Mouse (Mus musculus) forebrain, postnatal 0 days (tissue): ENCODE results near the gene Ahcyl1. TPM values are rescaled to one million over a fixed set of nuclear protein-coding genes. Genes with fewer than 3 reads are reported as not detected.
A peak's percentile ranks its signal among the peaks of the same experiment; 100 is the strongest.

ENCODE experiments used
- ATAC-seq: fragments of 200-750 bp; cut with Nextera tagmentation; 2 replicates; pipeline ENCODE4 v1.8.0; 2017; ENCODE audit warnings: mild to moderate bottlenecking, moderate library complexity
- DNase-seq: peaks from one replicate; pipeline ENCODE4 v3.0.0-alpha.2; 2015
- H3K27ac ChIP-seq: fragments of 300-500 bp; sonication (generic); 2 replicates; pipeline ENCODE4 v1.5.1; 2014; ENCODE audit warnings: low read depth, mild to moderate bottlenecking, antibody characterized with exemption, low read length, moderate library complexity, mixed read lengths
- H3K27me3 ChIP-seq: fragments of 300-500 bp; sonication (generic); 2 replicates; pipeline ENCODE4 v1.6.1; 2014; ENCODE audit warnings: mild to moderate bottlenecking, low read length, mixed read lengths; ENCODE audit not compliant: insufficient read depth
- H3K36me3 ChIP-seq: fragments of 300-500 bp; sonication (generic); 2 replicates; pipeline ENCODE4 v1.6.1; 2014; ENCODE audit warnings: mild to moderate bottlenecking, moderate library complexity; ENCODE audit not compliant: insufficient read depth
- H3K4me1 ChIP-seq: fragments of 300-500 bp; sonication (generic); 2 replicates; pipeline ENCODE4 v1.6.1; 2014; ENCODE audit warnings: antibody characterized with exemption; ENCODE audit not compliant: insufficient read depth
- H3K4me2 ChIP-seq: fragments of 300-500 bp; sonication (generic); 2 replicates; pipeline ENCODE4 v1.6.1; 2014; ENCODE audit warnings: low read depth, mild to moderate bottlenecking, moderate library complexity
- H3K4me3 ChIP-seq: fragments of 300-500 bp; sonication (generic); 2 replicates; pipeline ENCODE4 v1.5.1; 2014; ENCODE audit warnings: low read depth, low read length, mixed read lengths
- H3K9ac ChIP-seq: fragments of 300-500 bp; sonication (generic); 2 replicates; pipeline ENCODE4 v1.6.1; 2014; ENCODE audit warnings: mild to moderate bottlenecking
- H3K9me3 ChIP-seq: fragments of 300-500 bp; sonication (generic); 2 replicates; pipeline ENCODE4 v1.6.1; 2016; ENCODE audit warnings: low read length
- CTCF ChIP-seq: sonication (generic); IDR thresholded peaks from 2 replicates; pipeline ENCODE4 v1.5.1; 2016; ENCODE audit warnings: antibody characterized with exemption, control low read depth, low read depth
- WGBS: fragments of 180-500 bp; shearing (Covaris S2); extraction: QIAGEN DNeasy Blood & Tissue Kit; methylation state at CpG from one replicate; pipeline ENCODE4 v1.1.7; 2014; 5-methylcytosine and 5-hydroxymethylcytosine counted together
- polyA plus RNA-seq: library from polyadenylated mRNA; unstranded; fragments of >200 nt; fragmentation: Nextera tagmentation; extraction: Ambion mirVana; gene quantifications from 2 replicates; pipeline ENCODE4 v1.2.1, GENCODE M21; 2015
- total RNA-seq: library from RNA; depleted of rRNA; stranded (reverse); fragments of >200 nt; gene quantifications from 2 replicates; pipeline ENCODE4 v1.2.3, GENCODE M21; 2014

Ahcyl1 gene
- total and polyA plus RNA-seq, 2 experiments from 2014 or later: 54.6 to 100 TPM

DNA sequence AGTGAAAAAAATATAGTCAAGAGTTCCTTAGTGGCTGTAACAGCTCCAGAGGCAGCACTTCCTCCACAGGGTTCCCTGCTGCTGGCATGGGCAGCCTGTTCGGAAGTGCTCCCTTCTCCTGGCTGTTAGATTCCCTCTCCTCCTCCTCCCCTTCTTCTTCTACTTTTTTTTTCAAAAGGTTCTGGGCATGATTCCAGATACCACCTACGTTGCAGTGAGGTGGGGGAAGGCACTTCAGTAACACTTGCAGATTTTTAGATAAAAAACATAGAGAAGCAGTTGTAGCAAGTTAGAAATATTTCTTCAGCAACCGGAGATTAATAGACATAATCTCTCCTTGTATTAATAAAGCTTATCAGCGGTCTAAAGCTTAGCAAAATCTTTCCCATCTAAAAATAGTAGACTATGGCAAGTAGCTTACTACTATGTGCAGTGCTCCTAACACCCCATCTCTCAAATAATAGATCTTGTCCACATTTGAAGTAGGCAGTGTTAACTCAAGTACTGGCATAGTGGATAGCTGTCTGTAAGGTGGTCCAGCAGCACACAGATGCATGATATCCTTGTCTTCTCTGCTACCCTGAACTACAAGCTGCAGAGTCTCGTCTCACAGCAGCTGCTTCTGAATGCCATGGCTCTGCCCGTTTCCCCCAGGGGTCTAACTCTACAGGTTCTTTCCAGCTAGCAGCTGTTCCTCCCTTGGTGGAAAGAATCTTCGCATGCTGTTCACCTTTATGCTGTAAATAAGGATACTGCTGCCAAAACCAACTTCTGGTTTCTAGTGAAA is 15.4 kb downstream of the Ahcyl1 start:
- 16% methylated on average over 7 of the region's 7 CpGs for WGBS
- H3K4me2 ChIP-seq: 0 out of 2 replicates have a peak overlapping the region, but pooled peaks have one; percentile 5
- peak; percentile 51; the same call in 1 of the 2 replicates for ATAC-seq

DNA sequence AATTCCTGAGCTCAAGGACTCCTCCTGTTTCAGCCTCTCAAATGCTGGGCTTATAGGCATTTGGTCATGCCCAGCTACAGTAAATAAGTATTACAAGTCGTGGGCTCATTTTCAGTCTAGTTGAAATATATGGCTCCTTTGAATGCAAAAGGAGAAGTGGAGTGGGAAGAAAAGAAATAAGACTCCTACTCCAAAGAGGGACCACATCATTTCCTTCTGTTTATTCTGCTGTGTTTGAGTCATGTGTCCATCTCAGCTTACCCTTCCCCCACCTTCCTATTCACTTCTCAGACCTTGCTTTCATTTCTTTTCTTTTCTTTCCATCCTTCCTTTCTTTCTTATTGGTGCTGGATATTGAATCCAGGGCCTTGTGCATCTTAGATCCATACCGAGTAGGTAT is 24.9 kb downstream of the Ahcyl1 start:
- DNase-seq (no peak), ATAC-seq (no peak)
- 84% methylated on average over 2 of the region's 2 CpGs for WGBS
- no peak overlapping the region for H3K9ac ChIP-seq
- no peak overlapping the region for H3K4me2 ChIP-seq
- H3K4me1 ChIP-seq: no peaks in the 10 kb centered on the region
- H3K4me3 ChIP-seq: no peak overlapping the region
- no peak overlapping the region for H3K27ac ChIP-seq
- TF ChIP-seq CTCF: no peak
- H3K36me3 ChIP-seq: peaks cover 80% of the 10 kb centered on the region
- no peaks in the 10 kb centered on the region for H3K9me3 ChIP-seq
- H3K27me3 ChIP-seq: no peaks in the 10 kb centered on the region

More for the DNA sequence above, 15.4 kb downstream of the Ahcyl1 start:
- H3K9ac ChIP-seq: no peak overlapping the region; the same call in 1 of the 2 replicates
- no peaks in the 10 kb centered on the region for H3K9me3 ChIP-seq
- H3K4me3 ChIP-seq: no peak overlapping the region
- peak overlapping the region; percentile 59 for H3K27ac ChIP-seq
- no peak for TF ChIP-seq CTCF
- H3K36me3 ChIP-seq: peaks cover 3% of the 10 kb centered on the region; the same call in 1 of the 2 replicates
- no peaks in the 10 kb centered on the region for H3K27me3 ChIP-seq
- DNase-seq: peak; percentile 42
- H3K4me1 ChIP-seq: peaks cover 13% of the 10 kb centered on the region

DNA sequence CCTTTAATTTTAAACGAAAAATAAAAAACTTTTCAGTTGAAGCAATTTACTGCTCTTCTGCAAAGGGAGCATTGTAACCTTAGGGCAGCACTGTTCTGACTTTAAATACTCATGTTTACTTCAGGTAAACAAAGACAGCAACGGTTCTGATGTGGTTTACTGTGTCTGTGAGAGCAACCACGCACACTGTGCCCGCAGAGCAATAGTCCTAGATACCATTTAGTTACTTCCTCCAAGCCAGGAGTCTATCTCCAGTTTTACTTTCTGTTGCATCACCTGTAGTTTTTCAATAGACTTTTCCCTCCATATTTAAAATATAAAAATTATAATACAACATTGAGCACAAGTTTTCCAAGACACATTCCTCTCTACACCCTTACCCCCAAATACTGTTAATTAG is 25.9 kb downstream of the Ahcyl1 start:
- Histone ChIP-seq H3K9me3 (no peaks in the 10 kb centered on the region), H3K27me3 (no peaks in the 10 kb centered on the region), H3K36me3 (peaks cover 88% of the 10 kb centered on the region), H3K9ac (no peak overlapping the region), H3K4me1 (no peaks in the 10 kb centered on the region), H3K27ac (no peak overlapping the region), H3K4me3 (no peak overlapping the region), H3K4me2 (no peak overlapping the region)
- ATAC-seq (no peak), DNase-seq (no peak)
- WGBS: 88% methylated on average over 4 of the region's 4 CpGs
- no peak for TF ChIP-seq CTCF

DNA sequence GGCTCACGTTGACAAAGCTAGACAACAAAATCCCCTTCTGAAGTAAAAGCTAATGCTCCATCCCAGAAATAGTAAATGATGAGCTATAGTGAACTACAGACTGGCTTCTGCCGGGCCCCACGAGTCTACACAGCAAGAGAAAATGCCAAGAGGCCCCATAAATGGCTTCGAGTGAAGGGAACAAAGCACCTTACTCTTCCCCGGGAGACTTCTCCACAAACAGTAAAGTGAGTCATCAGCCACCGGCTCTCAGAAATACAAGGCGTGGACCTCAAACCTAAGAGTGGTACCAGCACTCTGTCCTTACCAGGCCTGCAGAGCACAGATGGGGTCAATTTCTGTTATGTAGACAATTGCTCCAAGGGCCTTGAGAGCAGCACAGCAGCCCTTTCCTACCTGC is 27.6 kb downstream of the Ahcyl1 start:
- ATAC-seq: no peak

DNA sequence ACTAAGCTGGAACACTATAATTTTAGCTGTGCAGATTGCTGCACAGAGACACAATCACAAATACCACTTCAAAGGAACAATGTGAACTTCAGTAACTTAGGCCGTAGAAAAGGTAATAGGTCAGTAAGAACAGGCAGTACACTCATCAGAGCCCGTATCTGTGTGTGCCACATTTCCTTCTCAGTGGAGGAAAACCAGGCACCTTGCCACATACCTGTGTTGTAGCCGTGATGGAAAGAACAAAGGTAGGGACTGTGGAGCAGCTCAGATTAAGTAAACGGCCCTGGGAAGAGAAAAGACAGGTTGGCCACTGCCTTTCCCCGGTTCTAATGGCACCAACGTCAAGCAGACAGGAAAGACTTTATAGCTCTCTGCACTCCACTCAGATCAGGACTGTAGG is 28.9 kb downstream of the Ahcyl1 start:
- ATAC-seq (no peak), DNase-seq (no peak)
- WGBS: 87% methylated on average over 6 of the region's 6 CpGs
- Histone ChIP-seq H3K36me3 (peaks cover 91% of the 10 kb centered on the region), H3K9ac (no peak overlapping the region), H3K27me3 (no peaks in the 10 kb centered on the region), H3K4me2 (no peak overlapping the region), H3K9me3 (no peaks in the 10 kb centered on the region), H3K4me3 (no peak overlapping the region), H3K27ac (no peak overlapping the region), H3K4me1 (no peaks in the 10 kb centered on the region)
- TF ChIP-seq CTCF: no peak

More for the DNA sequence above, 27.6 kb downstream of the Ahcyl1 start:
- Histone ChIP-seq H3K4me2 (no peak overlapping the region), H3K4me3 (no peak overlapping the region), H3K36me3 (peaks cover 87% of the 10 kb centered on the region), H3K27ac (no peak overlapping the region), H3K9ac (no peak overlapping the region), H3K27me3 (no peaks in the 10 kb centered on the region), H3K4me1 (no peaks in the 10 kb centered on the region), H3K9me3 (no peaks in the 10 kb centered on the region)
- DNase-seq: no peak
- 91% methylated on average over 7 of the region's 7 CpGs for WGBS
- TF ChIP-seq CTCF: no peak

DNA sequence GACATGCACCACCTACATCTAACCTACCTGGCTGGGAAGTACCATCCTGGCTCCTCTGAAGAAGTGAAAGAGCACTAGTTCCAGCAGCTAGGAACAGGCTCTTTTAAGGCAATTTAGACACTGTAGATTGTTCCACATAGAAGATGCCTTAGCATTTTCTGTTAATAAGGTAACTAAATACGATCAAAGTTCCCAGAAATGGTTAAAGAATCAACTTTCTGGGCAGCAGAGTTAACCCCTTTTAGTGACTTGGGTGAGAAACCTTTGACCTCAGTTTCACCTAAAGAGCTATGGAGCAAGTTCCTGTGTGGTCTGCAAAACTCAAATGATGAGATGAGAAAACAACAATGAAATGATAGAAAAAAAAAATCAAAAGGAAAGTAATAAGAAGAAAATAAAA is 31.7 kb downstream of the Ahcyl1 start:
- WGBS: 95% methylated on average over 1 of the region's 1 CpGs
- Histone ChIP-seq H3K4me2 (no peak overlapping the region), H3K9ac (no peak overlapping the region), H3K27ac (no peak overlapping the region), H3K9me3 (no peaks in the 10 kb centered on the region), H3K36me3 (peaks cover 77% of the 10 kb centered on the region), H3K4me3 (no peak overlapping the region), H3K27me3 (no peaks in the 10 kb centered on the region), H3K4me1 (no peaks in the 10 kb centered on the region)
- DNase-seq: no peak
- ATAC-seq: no peak
- TF ChIP-seq CTCF: no peak

DNA sequence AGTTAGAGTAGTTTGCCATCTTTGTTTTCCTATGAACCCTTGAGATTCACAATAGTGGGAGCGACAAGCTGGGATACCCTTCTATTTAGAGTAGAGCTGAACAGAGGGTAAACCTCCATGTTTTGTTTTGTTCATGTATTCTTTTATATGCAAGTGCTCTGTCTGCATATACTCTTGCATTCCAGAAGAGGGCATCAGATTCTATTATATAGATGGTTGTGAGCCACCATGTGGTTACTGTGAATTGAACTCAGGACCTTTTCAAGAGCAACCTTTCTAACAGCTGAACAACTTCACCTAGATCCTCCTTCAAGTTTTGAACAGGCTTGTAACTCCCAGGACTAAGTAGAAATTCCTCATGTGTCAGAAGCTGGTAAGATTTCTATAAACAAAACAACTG is 37.4 kb downstream of the Ahcyl1 start:
- WGBS: 84% methylated on average over 1 of the region's 1 CpGs
- no peak overlapping the region for H3K4me2 ChIP-seq
- no peak for DNase-seq
- no peaks in the 10 kb centered on the region for H3K27me3 ChIP-seq
- H3K4me3 ChIP-seq: no peak overlapping the region
- H3K36me3 ChIP-seq: peaks cover 21% of the 10 kb centered on the region
- H3K27ac ChIP-seq: no peak overlapping the region
- H3K9ac ChIP-seq: no peak overlapping the region
- peak; percentile 37 for TF ChIP-seq CTCF
- no peaks in the 10 kb centered on the region for H3K9me3 ChIP-seq
- no peak for ATAC-seq
- H3K4me1 ChIP-seq: no peaks in the 10 kb centered on the region
